Mouse (Mus musculus) left cerebral cortex, postnatal 14 days (tissue): ENCODE measurements at regions not wholly inside any gene's neighbourhood (a gene's known extent, or its start where the extent isn't known, plus 50 kb on each side); places are given as distances from the start of the nearest gene placed in this dataset.
A peak's percentile ranks its signal among the peaks of the same experiment; 100 is the strongest.

ENCODE experiments used
- DNase-seq, 2 experiments: peaks; one replicate each; pipeline ENCODE4 v3.0.0; 2021 to 2022; ENCODE audit warnings: low spot score in 2 of 2, mixed read lengths in 1 of 2
- intact Hi-C: fragments of 180-260 bp; cut with DNase I; formaldehyde crosslinking; loops from one replicate; pipeline ENCODE4 v1.15.1; 2025

DNA sequence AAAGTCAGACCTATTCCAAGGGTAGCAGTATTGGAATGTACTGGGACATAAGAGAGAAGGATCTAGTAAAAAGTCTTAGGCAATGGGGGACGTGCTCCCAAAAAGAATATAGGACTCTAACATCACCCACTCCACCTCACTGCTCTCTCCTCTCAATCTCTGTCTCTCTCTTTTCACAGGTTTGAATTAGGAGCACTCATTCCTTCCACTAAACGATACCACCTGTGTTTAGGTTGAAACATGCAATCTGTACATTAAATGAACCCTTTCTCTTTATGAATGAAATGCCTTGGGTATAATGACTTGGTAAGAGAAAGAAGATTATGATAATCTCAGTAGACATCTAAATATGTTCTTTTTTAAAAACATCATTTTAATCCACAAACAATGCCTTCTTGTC is 129.4 kb downstream of the Zpld1 start:
- intact Hi-C loops: no loop called here

DNA sequence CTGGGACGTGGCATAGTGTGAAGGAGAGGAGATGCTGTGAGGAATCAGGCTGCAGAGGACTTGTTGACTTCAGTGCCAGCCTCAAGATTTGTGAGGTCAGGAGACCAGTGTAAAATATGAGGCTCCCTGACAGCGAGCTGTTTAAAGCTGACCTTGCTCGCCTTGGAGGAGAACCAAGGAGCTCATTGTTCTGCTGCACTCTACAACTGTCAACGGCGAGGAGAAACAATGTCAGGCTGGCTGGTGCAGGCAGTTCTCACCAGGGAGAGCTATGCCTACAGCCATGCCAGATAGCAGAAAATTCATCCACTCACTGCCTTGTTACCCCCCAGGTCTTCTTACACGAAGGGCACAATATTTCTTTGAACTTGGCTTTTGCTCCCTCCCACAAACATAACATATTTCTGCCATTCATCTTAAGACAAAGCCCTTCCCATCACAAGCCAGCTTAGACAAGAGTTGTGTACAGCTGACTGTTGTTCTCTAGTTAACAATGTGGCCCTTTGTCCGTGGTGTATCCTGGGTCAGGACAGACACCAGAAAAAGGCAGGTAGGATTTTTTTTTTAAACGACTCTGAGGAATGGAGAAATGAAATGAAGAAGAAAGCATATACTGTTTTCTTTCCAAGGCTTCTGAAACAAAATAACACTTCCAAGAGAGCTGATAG is 131.5 kb downstream of the Zpld1 start:
- intact Hi-C loops: no loop called here
- no peak for DNase-seq

More for the DNA sequence above, 129.4 kb downstream of the Zpld1 start:
- DNase-seq: no peak

DNA sequence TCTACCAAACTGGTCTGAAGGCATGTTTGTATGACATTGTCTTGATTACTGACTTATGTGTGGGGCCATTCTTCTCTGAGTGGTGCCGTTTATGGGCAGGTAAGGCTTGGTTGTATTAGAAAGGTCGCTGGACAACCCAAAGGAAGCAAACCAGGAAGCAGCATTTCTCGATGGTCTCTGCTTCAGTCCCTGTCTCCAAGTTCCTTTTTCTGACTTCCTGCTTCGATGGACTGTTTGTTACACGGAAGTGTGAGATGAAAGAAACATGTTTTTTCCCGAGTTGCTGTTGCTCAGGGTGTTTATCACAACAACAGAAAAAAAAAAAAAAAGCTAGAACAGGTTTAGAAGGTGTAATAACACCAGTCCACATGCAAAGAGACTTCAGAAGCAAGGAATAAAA is 134.9 kb downstream of the Zpld1 start:
- intact Hi-C loops: no loop called here
- no peak for DNase-seq

GRCm38 (mm10) chr16:55151726-55152125 is 146.1 kb downstream of the Zpld1 start:
- intact Hi-C loops: loop anchor here (2.0 to 5.0 kb wide), 2 partner anchors 317 to 701 kb away; no protein-coding TSS in a partner anchor
- DNase-seq: peak; percentile 26 to 56

DNA sequence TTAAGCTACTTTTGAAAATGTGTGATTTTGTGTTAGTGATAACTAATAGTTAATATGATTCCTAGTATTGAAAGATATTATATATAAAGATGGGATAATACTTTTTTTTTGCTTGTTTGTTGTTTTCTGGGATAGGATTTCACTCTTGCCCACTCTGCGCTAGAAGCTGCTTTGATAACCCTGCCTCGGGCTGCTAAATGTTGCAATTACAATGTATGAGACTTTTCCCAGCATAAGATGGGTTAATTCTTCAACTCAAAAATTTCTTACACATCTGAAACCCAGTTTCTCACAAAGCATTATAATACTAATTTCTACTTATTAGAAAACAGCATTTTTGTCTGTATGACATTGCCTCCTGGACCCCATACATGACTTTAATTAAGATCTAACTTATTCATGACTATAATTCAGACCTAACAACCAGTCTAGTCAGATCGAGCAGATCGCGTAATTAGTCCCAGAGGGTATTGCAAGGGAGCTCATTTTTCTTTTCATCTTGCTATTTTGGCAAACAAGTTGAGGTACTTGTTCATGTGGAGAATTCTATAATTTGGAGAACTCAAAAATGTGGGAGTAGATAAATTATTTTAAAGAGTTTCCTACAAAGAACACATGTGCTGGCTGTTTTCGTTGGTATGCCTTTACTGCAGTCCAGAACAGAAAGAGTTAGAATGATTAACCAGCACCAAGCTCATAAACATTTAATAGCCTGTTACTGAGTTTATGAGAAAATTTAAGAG is 155.2 kb downstream of the Zpld1 start:
- DNase-seq: no peak
- intact Hi-C loops: no loop called here

DNA sequence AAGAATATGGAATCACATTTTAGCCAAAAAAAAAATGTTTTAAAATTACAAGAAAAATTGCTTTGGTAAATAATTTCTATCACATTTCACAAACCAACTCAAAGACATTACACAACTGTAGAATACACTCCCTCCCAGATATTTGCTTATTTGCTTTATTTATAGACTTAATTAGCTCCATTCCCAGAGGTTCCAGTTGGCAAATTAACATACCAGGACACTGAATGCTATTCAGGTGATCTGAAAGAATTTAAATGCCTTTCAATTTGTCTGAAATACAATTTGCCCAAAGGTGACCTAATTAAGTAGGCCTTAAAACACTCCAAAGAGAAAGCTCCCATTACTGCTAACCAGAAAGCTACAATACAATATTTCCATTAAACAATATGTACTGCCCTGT is 162.8 kb downstream of the Zpld1 start:
- DNase-seq: no peak

GRCm38 (mm10) chr16:55097651-55098050 is 200.1 kb downstream of the Zpld1 start:
- no peak for DNase-seq
- intact Hi-C loops: no loop called here

More for the DNA sequence above, 162.8 kb downstream of the Zpld1 start:
- intact Hi-C loops: no loop called here

- DNase-seq: no peak
- intact Hi-C loops: no loop called here
Measured at GRCm38 (mm10) chr16:55087461-55087860, 210.3 kb downstream of the Zpld1 start.

DNA sequence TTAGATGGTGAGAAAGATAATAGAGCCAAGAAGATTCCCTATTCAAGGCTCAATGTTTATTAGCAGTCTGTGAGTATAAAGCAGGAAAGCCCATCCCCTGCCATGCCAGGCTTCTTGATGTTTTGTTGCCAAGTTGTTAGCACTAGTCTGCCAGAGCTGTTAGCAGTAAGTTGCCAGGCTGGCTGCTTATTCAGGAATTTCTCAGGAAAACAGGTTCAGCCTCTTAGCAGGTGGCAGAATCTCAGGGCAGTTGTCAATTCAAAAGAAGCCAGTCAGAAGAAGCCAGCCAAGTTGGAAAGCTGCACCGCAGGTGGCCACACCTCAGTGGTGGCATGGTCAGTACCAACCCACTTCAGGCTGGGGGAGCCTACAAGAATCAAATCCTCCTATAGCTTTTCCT is 221.6 kb downstream of the Zpld1 start:
- DNase-seq: no peak

GRCm38 (mm10) chr16:55039777-55040176 is 258.0 kb downstream of the Zpld1 start:
- DNase-seq: peak; percentile 3
- intact Hi-C loops: no loop called here

More for the DNA sequence above, 221.6 kb downstream of the Zpld1 start:
- intact Hi-C loops: no loop called here

DNA sequence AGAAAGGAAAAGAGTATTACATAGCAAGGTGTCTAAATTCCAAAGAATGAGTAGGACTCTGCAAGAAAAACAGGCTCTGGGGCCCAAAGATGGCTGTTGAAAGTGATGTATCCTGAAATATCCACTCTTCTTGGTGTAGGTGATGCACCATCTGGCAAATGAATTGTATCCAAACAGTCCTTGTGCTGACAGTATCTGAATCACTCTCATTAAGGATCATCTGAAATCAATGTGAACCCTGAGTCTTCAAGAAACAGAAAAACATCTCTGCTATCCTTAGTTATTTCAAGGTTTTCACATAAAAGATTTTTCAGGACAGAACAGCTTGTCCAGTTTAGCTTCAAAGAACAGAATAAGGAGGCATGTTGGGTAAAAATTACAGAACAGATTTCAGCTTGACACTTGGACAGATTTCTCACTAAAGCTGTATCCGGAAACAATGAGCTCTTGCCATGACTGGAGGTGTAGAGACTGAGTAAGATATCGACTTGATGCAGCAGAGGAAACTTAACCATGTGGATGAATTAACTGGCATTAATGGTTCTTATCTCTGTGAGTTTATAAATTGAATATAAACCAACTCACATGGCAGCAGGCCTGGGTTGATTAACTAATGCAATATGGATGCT is 296.0 kb downstream of the Zpld1 start:
- intact Hi-C loops: no loop called here
- DNase-seq: peak; percentile 3 to 23

GRCm38 (mm10) chr16:54991595-54992240 is 306.1 kb downstream of the Zpld1 start:
- no peak for DNase-seq
- intact Hi-C loops: no loop called here

DNA sequence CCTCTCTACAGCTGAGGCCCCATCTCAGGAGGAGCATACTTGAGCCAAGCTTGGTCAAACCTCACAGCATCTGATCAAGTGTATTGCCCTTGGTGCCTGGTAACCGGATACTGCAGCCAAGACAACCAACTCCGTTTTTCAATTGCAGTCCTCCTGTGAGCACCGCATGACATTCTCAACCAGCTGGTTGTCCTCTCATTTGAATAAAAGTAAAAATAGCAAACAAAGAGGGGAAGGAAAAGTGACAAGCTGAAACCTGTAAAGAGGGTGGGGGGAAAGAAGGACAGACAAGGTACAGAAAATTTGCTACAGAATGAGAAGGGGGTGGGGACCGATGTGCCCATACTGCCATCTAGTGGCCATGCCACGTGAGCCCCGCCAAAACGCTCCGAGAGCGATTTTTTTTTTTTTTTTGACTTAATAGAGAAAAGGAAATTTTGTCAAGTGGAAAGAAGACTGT is 314.0 kb downstream of the Zpld1 start:
- intact Hi-C loops: no loop called here
- peak; percentile 59 to 80 for DNase-seq

DNA sequence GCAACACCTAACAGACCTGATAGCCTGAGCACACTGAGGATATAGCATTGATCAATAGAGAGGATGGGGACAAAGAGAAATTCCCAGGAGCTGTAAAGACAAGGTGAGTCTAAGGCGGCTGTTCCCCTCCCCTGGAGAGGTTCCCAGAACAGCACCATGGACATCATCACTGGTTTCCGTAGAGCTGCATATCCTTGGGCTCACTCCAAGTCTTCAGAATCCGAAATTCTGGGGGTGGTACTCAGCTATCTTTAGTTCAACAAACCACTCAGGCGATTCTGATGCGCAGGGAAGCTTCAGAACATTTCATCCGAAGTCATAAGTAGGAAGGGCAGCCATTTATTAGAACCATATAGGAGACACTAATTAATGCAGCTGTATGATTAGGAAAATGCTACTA is 327.4 kb downstream of the Zpld1 start:
- peak; percentile 61 to 81 for DNase-seq
- intact Hi-C loops: no loop called here

- intact Hi-C loops: no loop called here
- DNase-seq: peak; percentile 5 to 21
Measured at GRCm38 (mm10) chr16:54943808-54944315, 353.9 kb downstream of the Zpld1 start.

- intact Hi-C loops: no loop called here
- DNase-seq: no peak
Measured at GRCm38 (mm10) chr16:54928259-54928658, 369.5 kb downstream of the Zpld1 start.

DNA sequence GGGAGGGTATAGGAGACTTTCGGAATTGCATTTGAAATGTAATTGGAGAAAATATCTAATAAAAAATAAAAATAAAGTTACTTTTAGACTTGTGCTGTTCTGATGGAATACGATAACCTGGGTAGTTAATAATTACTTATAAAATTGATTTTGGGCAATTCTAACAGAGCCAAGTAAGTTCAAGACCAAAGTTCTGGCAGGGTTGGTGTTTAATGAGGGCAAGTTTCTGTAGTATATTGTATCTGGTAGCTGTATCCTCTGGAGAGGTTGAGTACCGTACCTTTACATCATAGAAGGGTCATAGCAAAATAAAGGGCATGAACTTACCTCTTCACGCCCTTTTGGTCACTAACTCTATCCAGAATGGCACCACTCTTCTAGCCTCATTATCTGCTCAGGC is 394.9 kb downstream of the Zpld1 start:
- intact Hi-C loops: no loop called here
- DNase-seq: no peak

- no peak for DNase-seq
- intact Hi-C loops: no loop called here
Measured at GRCm38 (mm10) chr16:54901461-54901860, 396.3 kb downstream of the Zpld1 start.

GRCm38 (mm10) chr16:54894661-54895060 is 403.1 kb downstream of the Zpld1 start:
- intact Hi-C loops: no loop called here
- DNase-seq: no peak

- DNase-seq: no peak
- intact Hi-C loops: no loop called here
Measured at GRCm38 (mm10) chr16:54857369-54857768, 440.4 kb downstream of the Zpld1 start.
